Mouse (Mus musculus) brain, embryonic 14.5 days (tissue): ENCODE data around the gene Cyp3a13.

ENCODE experiments used
- CTCF ChIP-seq: fragments of 200-500 bp; IDR thresholded peaks from 2 replicates; pipeline ENCODE4 v1.5.1; 2012; ENCODE audit warnings: inconsistent platforms, mild to moderate bottlenecking, moderate library complexity, borderline replicate concordance; ENCODE audit not compliant: insufficient read depth, insufficient read length; ENCODE audit errors: extremely low read depth
- POLR2A ChIP-seq: fragments of 200-500 bp; IDR thresholded peaks from 2 replicates; pipeline ENCODE4 v1.6.1; 2012; ENCODE audit warnings: mild to moderate bottlenecking, inconsistent platforms, borderline replicate concordance; ENCODE audit not compliant: poor library complexity, insufficient read depth, insufficient read length, severe bottlenecking; ENCODE audit errors: extremely low read depth

- no peak for TF ChIP-seq POLR2A
- no peak for TF ChIP-seq CTCF
These were observed 15.1 kb upstream of the Cyp3a13 start for GRCm38 (mm10) chr5:137936486-137936885.
